Mouse (Mus musculus) olfactory bulb, adult 2 months (tissue): ENCODE results near the gene Strip1.

Source experiments
- CTCF ChIP-seq: fragments of 200-500 bp; IDR thresholded peaks from 2 replicates; pipeline ENCODE4 v1.5.1; 2012; ENCODE audit warnings: low read depth, mild to moderate bottlenecking, low read length, moderate library complexity; ENCODE audit not compliant: insufficient read depth
- POLR2A ChIP-seq: fragments of 200-500 bp; IDR thresholded peaks from 2 replicates; pipeline ENCODE4 v1.6.1; 2012; ENCODE audit warnings: mild to moderate bottlenecking, low read depth, low read length, moderate library complexity; ENCODE audit not compliant: insufficient read depth

DNA sequence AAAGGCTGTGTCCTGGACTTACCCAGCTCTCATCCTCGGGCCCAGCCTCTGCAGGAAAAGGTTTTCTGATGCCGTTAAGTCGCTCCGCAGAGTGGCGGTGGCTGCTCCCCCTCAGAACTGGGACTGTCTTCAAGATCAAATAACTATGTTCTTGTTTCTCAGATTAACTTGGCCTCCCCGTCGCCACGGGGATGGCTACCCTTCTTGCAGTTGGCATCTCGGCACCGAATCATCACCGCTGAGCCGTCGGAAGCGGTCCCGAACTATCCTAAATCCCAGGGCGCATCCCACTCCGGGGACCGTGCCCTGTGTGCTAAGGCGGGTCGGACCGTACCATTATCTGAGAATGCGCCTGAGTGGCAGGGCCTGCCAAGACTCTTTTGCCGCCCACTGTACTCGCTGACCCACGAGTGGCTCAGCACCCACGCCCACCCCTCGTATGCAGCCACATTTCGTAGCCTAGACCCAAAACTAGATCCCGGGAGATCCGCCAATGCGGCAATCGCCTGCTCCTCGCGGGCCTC, 35.5 kb downstream of the Strip1 start:
- TF ChIP-seq POLR2A (no peak), CTCF (no peak)
